Mouse (Mus musculus) heart, adult 9 months (tissue): Measurements from ENCODE around the gene Eif4h.
A peak's percentile ranks its signal among the peaks of the same experiment; 100 is the strongest.

Experiments
- DNase-seq, 2 experiments: peaks; one replicate each; pipeline ENCODE4 v3.0.0; 2022; ENCODE audit warnings: low spot score in 2 of 2

Eif4h gene

DNA sequence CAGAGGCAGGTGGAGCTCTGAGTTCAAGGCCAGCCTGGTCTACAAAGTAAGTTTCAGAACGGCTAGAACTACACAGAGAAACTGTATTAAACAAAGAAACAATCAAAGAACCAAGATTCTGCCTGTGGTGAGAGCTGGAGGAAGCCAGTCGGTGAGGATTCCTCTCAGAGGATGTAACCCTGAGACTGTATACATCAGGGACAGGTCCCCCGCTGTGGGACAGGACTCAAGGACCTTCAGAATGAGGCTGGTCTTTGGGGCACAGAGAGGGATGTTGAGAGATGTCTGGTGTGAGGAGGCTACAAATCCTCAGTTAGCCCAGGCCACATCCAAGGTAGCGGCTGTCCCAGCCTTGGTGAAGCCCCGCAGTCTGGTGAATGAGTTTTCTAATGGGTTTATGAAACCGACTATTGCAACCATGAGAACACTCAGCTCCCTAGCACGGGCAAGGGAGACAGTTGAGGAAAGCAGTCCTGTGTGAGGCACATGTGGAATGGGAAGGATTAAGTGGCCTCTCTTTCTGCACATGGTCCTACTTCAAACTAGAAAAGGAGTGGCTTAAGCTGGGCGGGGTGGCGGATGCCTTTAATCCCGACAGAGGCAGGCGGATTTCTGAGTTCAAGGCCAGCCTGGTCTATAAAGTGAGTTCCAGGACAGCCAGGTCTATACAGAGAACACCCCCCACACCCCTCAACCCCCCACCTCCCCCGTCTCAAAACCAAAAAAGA is 29.2 kb downstream of the Eif4h start:
- no peak for DNase-seq

- DNase-seq: peak in 1 of 2 experiments; percentile 45
These were observed 32.2 kb downstream of the Eif4h start for GRCm38 (mm10) chr5:134607121-134607520.

DNA sequence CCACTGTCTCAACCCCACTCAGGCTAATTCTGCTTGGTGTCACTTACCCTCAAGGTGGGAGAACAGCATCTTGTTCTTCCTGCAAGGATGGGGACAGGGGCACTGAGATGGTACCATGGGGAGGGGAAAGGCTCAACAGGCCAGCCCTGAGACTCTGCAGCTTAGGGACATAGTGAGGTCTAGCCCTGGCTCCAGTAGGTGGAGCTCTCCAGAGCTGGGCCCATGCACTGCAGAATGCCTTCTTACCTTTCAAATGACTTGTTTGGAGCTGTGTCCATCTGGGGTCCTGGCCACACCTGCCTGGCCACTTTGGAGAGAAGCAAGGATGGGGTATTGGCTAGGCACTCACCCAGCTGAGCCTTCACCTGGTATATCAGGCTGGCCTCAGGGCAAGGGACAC is 33.0 kb downstream of the Eif4h start:
- no peak for DNase-seq

DNA sequence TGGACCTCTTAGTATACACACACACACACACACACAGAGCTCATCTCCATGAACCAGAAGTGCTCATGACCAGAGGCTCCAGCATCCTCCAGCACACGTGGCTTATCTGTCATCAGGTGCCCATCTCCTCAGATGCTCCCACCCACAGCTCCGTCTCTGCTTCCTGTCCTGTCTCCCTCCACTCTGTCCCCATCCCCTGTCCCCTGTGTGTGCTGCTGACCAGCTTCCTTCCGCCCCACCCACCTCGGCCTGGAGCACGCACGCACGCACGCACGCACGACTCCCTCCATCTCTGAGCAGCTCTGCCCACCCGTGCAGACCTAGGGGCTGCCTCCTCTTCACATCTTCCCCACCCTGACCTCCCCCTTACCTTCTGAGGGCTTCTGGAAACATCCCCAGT is 34.9 kb downstream of the Eif4h start:
- no peak for DNase-seq

DNA sequence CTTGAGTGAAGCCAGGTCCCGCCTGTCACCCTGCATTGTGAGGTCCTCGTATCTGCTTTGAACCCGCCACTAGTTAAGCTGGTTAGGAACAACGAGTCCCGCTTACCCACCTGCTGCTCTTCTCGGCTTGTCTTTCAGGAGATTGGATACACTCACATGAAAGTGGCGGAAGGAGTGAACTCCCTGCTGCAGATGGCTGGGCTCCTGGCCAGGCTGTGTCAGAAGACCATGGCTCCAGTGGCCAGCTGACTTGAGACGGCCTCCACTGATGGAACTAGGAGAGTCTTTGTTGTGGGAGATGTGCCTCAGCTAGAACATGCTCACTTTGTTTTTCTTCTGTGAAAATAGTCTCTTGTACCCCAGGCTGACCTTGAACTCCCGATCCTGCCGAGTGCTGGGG is 41.6 kb downstream of the Eif4h start:
- DNase-seq: peak in 1 of 2 experiments; percentile 36

DNA sequence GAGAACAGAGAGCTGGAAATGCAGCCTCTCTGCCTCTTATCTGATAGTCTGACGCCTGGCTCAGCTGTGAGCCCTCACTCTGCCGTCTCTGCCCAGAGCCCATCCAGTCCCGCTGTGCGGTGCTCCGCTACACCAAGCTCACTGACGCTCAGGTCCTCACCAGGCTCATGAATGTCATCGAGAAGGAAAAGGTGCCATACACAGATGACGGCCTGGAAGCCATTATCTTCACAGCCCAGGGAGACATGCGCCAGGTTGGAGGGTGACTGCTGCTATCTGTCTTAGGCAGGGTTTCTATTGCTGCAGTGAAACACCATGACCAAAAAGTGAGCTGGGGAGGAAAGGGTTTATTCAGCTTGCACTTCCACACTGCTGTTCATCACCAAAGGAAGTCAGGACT is 46.2 kb downstream of the Eif4h start:
- no peak for DNase-seq

- DNase-seq: peak in 1 of 2 experiments; percentile 39
These were observed 47.2 kb downstream of the Eif4h start for GRCm38 (mm10) chr5:134592026-134592581.

GRCm38 (mm10) chr5:134589900-134590299 is 49.4 kb downstream of the Eif4h start:
- no peak for DNase-seq

- DNase-seq: no peak
These were observed 54.5 kb downstream of the Eif4h start for GRCm38 (mm10) chr5:134584798-134585197.

DNA sequence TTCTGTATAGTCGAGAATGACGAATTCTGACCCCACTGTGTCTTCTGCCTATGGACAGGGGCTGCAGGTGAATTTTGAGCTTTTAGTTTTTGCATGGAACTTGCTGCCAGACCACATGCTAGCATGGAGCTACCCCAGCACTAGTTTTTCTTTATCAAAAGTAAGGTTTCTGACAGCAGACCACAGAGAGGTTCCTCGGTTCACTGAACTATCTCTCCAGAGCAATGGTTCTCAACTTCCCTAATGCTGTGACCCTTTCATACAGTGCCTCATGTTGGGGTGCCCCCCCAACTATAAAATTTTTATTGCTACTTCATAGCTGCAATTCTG is 55.4 kb downstream of the Eif4h start:
- DNase-seq: no peak

GRCm38 (mm10) chr5:134583006-134583883 is 56.0 kb downstream of the Eif4h start:
- no peak for DNase-seq

- peak; percentile 94 to 97 for DNase-seq
These were observed 56.9 kb downstream of the Eif4h start for GRCm38 (mm10) chr5:134582221-134582907.

DNA sequence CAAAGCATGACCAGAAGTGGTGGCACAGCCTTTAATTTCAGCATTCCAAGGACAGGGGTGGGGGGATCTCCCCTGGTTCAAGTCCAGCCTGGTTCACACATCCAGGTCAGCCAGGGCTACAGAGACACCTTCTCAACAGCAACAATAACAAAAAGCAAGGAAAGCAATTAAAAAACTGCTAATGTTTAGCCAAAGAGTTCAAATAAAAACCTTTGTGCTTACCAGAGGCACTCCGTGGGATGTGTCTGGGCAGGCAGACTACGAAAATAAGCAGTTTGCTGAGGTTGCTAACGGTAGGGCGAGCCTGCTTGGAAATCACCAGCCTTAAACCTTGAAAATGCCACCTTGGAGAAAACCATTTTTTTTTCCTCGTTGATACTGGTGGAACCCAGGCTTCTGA is 58.1 kb downstream of the Eif4h start, which contains the start of gene Rfc2:
Rfc2 (plus strand) TSS at position 221 of the 400 bp plus-strand sequence.
- no peak for DNase-seq

DNA sequence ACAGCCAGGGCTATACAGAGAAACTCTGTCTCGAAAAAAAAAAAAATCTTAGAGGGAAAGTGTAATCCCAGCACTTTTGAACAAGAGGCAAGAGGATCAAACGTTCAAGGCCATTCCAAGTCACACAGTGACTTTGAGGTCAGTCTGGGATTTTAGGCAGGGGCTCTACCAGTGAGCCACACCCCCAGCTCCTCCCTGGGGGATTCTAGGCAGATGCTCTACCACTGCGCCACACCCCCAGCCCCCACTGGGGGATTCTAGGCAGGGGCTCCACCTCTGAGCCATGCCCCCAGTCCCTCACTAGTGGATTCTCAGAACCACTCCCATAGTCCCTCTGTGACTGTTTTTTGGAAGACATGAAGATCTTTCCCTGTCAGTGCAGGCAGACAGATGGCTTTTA is 60.2 kb downstream of the Eif4h start:
- DNase-seq: no peak

- DNase-seq: no peak
These were observed 61.8 kb downstream of the Eif4h start for GRCm38 (mm10) chr5:134577534-134577933.

- DNase-seq: no peak
These were observed 62.6 kb downstream of the Eif4h start for GRCm38 (mm10) chr5:134576517-134577220.

DNA sequence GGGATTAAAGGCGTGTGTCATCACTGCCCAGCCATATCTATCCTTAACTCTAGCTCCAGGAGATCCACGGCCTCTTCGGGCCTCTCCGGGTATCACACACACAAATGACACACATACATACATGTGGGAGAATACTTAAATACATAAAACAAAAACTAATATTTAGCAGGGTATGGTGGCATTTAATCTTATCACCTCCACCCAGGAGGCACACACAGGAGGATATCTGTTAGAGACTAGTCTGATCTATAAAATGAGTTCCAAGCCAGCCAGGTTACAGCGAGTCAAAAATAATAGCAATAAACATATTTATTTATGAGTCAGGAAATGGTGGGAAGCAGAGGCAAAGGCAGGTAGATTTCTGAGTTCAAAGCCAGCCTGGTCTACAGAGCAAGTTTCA is 63.5 kb downstream of the Eif4h start:
- no peak for DNase-seq

DNA sequence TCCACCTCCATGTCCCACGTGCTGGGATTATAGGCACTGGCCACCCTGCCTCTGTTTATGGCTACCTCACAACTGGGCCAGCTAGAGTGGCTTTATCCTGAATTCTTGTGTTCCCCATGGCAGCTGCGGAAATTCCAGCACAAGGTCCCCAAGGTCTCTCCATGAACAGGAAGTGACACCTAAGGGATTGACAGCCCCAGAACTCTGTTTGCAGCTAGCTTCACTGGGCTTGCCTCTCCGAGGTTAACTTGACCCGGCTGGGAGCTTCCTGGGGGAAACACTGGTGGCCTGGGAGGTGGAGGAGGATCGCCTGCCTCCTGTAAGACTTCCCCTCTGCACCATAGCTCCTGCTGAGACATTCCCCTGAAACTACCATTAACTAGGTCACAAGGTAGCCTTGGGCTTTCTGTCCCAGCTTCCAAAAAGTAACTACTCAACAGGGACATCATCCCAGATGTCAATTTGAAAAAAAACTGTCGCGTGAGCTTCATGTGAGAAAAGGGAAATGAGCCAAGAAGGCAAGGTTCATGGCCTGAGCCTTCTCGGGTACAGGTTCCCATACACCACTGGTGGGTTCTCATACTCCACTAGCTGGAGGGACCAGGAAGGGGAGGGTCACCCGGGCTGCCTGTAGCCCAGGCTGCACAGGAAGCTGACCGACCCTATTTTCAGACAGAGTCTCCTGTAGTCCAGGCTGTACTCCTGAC is 66.6 kb downstream of the Eif4h start:
- DNase-seq: peak in 1 of 2 experiments; percentile 57

GRCm38 (mm10) chr5:134571730-134572507 is 67.4 kb downstream of the Eif4h start:
- DNase-seq: peak; percentile 73 to 76
